Mouse (Mus musculus) heart, postnatal 14 days (tissue): ENCODE results near the gene Rps9. TPM values are rescaled to one million over a fixed set of nuclear protein-coding genes. Genes with fewer than 3 reads are reported as not detected.
"Not testable (repeated sequence)": the region's sequence is repeated elsewhere in the genome, so short reads cannot be mapped to it uniquely, and the experiment has no call there.

Experiments used
- DNase-seq, 2 experiments: peaks; one replicate each; pipeline ENCODE4 v3.0.0; 2021 to 2022
- intact Hi-C: fragments of 180-260 bp; cut with DNase I; formaldehyde crosslinking; loops from one replicate; pipeline ENCODE4 v1.15.1; 2025
- total RNA-seq, 2 experiments: library from RNA; stranded (reverse); gene quantifications; 2 replicates each; pipeline ENCODE4 v1.2.3; 2021

Rps9 gene
- total RNA-seq, 2 experiments from 2014 or later = 628 to 698 TPM

DNA sequence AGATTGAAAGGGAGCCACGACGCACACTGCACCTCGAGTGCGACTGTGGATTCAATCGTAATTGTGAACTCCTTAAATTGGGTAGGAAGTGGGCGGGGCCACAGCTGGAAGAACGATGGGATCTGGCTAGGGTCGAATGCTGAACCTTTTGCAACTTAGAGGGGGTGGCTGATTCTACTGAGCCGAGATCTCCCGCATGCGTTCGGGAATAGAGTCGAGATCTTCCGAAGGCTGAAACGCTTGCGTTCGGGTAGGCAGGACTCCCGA is 10.1 kb upstream of the Rps9 start:
- no peak for DNase-seq
- intact Hi-C loops = loop anchor here (2.0 kb wide), 1 partner anchor 49 kb away; the partner anchor contains the start of gene Cnot3

DNA sequence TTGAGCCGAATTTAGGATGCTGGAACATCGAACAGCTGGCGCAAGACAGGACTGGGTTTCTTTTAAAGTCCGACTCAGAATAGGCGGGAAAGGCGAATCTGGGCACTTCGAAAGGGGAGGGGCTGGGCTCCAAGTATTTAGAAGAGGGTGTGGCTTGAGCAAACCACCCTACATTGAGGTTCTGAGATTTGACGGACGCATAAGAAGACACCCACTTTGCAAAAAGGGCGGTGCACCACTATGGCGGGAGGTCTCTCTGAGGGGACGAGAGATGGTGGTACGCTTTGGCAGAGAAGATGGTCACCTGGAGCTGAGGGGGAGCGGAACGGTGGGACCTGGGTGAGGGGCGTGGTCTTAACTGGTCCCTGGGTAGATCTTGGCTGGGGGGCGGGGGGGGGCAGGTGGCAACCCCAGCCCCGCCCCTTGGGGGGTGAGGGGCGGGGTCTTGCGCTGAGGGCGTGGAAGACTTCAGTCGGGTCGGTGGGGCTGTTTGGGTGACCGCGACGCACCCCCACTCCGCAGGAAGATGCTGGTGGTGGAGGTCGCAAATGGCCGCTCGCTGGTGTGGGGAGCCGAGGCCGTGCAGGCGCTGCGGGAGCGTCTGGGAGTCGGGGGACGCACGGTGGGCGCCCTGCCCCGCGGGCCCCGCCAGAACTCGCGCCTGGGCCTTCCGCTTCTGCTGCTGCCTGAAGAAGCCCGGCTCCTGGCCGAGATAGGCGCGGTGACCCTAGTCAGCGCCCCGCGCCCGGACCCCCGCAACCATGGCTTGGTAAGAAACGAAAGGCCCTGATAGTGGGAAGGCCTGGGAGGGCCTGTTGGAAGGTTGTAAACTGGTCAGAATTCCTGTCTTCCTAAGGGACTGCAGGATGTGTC is 9.5 kb upstream of the Rps9 start:
- intact Hi-C loops = no loop called here
- peak; percentile 71 for DNase-seq

DNA sequence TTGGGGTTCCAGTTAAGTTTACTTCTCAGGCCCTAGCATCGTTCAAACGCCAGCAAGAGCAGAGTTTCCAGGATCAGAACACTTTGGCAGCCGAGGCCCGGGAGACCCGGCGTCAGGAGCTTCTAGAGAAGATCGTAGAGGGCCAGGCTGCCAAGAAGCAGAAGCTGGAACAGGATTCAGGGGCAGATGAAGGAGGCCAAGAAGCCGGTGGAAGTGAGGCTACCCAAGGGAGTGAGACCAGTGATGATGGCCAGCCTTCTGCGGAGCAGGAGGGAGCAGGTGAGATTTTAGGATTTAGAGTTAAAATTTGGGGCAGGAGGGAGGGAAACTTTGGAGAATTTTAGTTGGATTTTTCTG is 8.9 kb upstream of the Rps9 start:
- DNase-seq = peak in 1 of 2 experiments; percentile 27
- intact Hi-C loops = not testable (repeated sequence)

DNA sequence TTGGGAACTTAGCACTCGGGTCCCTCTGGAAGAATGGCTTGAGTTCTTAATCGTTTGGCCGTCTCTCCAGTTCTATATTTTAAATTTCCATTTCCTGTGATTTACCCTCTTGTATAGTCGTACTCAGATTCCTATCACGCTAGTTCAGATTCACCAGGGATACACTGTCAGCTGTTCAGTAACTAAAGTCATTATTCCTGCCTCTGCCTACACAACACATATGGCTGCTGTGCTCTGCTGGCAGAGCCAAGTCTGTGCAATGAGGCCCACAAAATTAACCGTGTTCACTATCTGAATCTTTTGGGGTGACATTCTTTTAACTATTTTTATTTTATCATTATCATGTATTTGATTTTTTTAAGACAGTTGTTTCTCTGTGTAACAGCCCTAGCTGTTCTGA is 5.3 kb upstream of the Rps9 start:
- no peak for DNase-seq
- intact Hi-C loops = no loop called here

GRCm38 (mm10) chr7:3703148-3703878 is 480 bp upstream of the Rps9 start:
- no peak for DNase-seq
- intact Hi-C loops = loop anchor here (5.0 kb wide), 1 partner anchor 71 kb away; no protein-coding TSS in a partner anchor

DNA sequence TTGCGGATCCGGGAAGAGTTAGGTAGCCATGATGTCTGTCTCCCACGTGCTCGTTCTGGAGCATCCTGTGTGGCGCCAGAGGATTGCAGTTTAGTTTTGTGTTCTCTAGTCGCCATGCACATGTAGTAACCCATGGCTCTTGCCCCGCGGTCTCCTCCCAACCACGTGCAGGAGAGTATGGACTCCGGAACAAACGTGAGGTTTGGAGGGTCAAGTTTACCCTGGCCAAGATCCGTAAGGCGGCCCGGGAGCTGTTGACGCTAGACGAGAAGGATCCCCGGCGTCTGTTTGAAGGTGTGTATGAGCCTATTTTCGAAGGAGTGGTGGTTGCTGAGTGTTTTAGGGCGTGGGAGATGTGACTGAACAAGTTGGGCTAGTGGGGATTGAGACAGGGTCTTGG is 682 bp downstream of the Rps9 start:
- intact Hi-C loops = loop anchor here (5.0 kb wide), 1 partner anchor 72 kb away; no protein-coding TSS in a partner anchor
- DNase-seq = no peak

GRCm38 (mm10) chr7:3705461-3705860 is 1.7 kb downstream of the Rps9 start:
- DNase-seq, intact Hi-C loops: not testable (repeated sequence)

GRCm38 (mm10) chr7:3705911-3706310 is 2.1 kb downstream of the Rps9 start:
- DNase-seq = no peak
- intact Hi-C loops = no loop called here

GRCm38 (mm10) chr7:3706343-3706934 is 2.6 kb downstream of the Rps9 start:
- DNase-seq = no peak
- intact Hi-C loops = no loop called here

DNA sequence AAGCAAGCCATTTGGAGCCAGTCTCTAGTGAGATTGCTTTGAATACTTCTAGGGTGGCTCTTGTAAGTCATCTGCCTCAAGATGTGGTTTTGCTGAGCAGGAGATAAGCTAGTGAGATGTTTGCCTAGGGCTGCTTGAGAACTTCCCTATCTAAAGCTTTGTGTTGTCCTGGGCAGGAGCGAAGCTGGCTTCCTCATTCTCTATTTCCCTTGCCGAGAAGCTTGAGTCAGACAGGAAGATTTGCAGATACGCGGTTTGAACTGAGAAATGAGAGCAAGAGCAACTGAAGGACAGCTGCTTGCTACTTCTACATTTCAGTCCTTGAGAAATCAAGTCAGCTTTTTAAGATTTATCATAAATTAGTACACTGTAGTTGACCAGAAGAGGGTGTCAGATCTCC is 3.2 kb downstream of the Rps9 start:
- DNase-seq = no peak
- intact Hi-C loops = no loop called here

DNA sequence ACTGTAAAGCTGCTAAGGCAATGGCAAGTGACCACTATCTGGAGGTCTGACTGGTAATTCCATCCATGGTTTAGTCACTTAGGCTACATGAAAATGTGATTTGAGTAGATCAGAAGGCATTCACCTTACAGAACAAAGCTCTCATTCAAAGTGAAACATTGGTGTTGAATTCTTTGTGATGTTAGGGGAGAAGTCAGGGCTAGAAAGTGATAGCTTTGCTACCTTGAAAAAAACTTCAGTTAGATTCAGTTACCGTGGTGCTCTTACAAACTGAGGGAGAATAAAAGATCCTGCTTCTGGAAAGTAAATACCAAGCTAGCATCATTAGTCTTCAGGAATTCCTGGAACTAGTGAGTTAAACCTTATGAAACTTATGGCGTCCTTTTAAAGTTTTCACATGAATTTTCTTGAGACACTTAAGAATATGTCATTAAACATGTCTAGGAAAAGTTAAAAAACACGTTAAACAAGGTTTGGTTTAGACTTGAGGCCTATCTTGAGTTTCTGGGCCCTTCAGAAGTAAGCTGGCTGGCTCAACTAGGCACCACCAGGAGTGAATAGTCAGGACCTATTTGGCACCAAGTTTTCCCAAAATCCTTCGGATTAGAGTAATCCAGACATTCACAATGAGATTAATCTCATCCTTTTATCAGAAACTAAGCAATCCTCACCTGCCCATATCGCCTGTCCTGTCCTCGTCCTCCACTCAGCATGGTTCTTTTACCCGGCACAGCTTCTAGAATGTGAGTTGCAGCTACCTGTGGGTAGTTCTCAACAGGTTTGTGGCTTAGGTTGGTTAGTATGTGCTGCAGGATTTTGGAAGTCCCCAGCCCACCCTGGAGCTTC is 4.0 kb downstream of the Rps9 start:
- intact Hi-C loops = no loop called here
- DNase-seq = no peak

GRCm38 (mm10) chr7:3708447-3708980 is 4.7 kb downstream of the Rps9 start:
- DNase-seq, intact Hi-C loops: not testable (repeated sequence)

DNA sequence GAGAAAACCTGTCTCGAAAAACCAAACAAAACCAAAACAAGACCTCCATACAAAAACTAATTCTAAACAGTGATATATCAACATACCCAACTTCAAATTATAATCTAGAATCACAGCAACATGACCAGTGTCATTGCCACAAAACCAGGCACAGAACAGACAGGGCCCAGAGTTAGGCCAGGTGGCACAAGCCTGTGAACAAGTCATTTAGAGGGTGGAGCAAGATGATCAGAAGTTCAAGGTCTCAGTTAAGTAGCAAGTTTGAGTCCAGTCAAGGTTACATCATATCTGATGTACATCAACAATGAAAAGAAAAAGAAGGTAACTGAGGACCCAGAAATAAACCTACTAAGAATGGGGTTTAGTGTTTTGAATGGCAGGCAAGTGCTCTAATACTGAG is 5.2 kb downstream of the Rps9 start:
- intact Hi-C loops = no loop called here
- DNase-seq = no peak

- DNase-seq = no peak
- intact Hi-C loops = no loop called here
These were observed 8.6 kb downstream of the Rps9 start for GRCm38 (mm10) chr7:3712264-3712942.

- no peak for DNase-seq
- intact Hi-C loops = no loop called here
These were observed 11.5 kb downstream of the Rps9 start for GRCm38 (mm10) chr7:3715249-3715648.

GRCm38 (mm10) chr7:3720268-3720667 is 16.5 kb downstream of the Rps9 start, which contains the start of gene Pirb:
Gene Pirb, minus strand, starts transcription at chr7:3720391.
- intact Hi-C loops, DNase-seq: not testable (repeated sequence)

DNA sequence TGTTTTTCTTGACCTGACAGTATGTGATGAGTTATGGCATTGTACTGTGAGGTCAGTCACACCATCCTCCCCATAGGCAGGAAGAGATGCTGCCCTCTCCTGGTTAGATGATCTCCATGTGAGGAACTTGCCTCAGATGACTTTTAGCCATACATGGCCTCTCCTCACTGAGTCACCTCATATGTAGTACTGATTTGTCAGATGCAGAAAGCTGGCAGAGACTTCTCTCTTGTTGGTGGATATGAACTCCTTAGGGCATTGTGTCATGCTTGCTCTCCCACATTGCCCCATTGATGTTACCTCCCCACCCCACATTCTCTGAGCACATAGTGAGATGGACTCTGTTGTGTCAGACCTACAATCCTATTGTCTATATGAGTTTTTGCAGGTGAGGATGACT is 21.7 kb downstream of the Rps9 start:
- intact Hi-C loops = not testable (repeated sequence)

DNA sequence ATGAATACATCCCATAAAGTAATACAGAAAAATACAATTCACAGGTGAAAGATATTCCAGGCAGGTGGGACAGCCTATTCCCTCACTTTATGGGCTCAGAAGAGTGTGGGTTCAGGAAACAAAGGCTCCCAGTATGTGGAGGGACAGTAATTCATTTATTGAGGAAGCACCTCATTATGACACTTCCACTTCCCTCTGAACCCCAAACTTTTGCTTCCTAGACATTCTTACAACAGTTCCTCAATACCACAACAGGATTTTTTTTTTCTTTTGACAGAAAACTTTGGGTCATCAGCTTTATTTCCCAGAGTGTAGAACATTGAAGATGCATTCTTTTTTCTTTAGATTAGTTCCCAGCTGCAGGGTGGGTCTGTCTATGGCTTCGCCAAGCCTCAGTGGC is 28.9 kb downstream of the Rps9 start:
- DNase-seq, intact Hi-C loops: not testable (repeated sequence)

More for the DNA sequence above, 21.7 kb downstream of the Rps9 start:
- not testable (repeated sequence) for DNase-seq
